Mouse (Mus musculus) liver, adult 2 months (tissue): ENCODE data around the gene Psmd13.

ENCODE experiments used
- CTCF ChIP-seq: fragments of 200-500 bp; IDR thresholded peaks from 2 replicates; pipeline ENCODE4 v1.5.1; 2011; ENCODE audit warnings: low read depth, low read length, control low read depth
- POLR2A ChIP-seq: fragments of 200-500 bp; IDR thresholded peaks from 2 replicates; pipeline ENCODE4 v1.6.1; 2011; ENCODE audit warnings: low read length, control low read depth; ENCODE audit not compliant: insufficient read depth; ENCODE audit errors: extremely low read depth

DNA sequence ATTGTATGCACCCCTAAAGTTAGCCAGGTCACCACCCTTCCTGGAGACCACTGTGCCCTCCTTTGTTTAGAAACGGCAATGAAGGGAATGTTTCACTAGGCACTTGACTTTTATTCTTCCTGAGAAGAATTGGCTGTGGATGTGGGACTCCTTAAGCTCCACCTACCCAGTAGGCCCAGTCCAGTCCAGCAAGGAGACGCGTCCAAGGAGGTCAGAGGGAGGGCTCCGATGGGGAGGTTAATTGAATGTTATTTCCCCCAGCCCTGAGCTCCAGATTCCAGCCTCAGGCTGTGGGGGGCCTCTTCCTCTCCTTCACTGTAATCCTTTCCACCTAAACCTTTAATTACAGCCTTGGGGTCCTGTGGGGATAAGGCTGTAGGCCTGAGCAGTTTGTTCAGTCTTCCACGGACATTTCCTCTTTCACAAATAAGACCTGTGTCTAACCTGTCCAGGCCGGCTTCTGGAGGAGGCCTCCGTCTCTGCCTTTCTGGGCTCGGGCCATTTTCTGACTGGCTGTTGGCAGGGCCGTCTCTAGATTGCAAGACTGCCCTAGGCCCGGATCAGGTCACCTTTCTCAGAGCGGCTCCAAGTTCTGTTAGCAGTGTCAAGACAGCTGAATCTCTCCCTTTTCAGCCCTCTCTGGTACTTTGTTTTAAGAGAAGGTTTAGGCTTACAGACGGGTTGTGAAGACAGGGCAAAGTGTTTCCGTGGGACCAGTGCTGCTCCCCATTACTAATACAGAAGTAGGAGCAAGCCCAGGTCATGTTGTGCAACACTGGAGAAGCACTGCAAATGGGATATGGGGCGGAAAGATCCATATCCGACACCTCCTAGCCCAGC lies 20.5 kb downstream of the Psmd13 start:
- TF ChIP-seq CTCF (no peak), POLR2A (no peak)
